Mouse (Mus musculus): ENCODE results near the gene Kir3dl2.
"Not testable (repeated sequence)": the region's sequence is repeated elsewhere in the genome, so short reads cannot be mapped to it uniquely, and the experiment has no call there.

Gene Kir3dl2

DNA sequence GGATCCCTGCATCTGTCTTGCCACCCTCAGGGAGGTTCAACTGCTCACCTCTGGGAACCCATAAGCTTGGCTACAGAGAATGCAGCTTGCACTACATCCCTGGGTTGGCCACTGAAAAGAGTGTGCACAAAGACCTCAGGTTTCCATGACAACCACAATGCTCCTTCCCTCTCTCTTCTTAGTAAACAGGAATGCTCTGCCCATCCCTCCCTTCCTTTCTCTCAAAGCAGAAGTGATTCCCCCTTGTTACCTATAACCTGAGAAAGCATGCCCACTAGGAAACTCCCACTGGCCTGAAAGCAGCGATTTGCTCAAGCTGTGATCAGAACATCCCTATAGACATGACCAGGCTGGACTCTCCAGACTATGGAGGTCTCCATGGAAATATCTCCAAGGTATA lies at the start of gene Kir3dl2:
Kir3dl2 (minus strand) TSS at position 101 of the 400 bp plus-strand sequence.
- not testable (repeated sequence) for DNase-seq

DNA sequence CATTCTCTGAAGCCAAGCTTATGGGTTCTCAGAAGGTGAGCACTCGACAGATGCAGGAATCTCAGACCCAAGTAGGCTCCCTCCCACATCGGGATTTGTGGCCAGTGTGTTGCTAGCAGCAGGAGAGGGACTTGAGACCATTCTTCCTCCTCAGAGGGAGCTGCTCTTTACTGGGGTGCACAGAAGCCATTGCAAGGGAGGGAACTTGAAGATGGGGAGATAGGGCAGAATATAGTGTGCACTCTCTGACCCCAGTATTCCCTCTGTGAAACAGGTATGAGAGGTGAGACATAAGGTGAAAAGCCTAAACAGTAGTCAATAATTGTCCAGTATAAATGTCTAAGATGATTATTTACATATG lies 47.0 kb upstream of the Kir3dl2 start:
- no peak for DNase-seq

DNA sequence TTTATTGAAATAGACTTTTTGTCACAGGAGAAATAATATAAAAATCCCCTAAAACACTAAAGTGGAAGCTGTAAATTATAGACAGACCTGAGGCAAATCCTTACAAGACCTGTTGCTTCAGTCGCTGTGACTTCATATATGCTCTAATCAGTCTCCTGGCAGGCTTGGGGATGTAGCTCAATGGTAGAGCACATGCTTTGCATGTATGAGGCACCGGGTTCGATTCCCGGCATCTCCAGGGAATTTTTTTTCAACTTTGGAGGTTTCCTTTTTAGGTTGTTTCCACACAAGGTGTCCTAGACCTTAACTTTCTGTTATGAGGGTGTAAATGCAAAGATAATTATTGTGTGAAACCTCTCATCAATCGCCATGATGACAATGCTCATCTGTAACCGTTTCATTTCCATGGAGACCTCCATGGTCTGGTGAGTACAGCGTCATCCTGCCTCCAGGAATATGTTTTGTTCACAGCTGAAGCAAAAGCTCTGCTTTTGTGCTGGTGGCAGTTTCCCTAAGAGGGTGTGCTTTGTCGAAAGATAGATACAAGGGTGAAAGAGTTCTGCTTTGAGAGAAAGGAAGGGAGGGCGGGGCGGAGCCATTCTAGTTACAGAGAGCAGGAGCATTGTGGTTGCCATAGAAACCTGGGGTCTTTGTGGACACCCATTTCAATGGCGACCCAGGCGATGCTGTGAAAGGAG lies 46.5 kb upstream of the Kir3dl2 start, which contains the start of gene Tceal3:
Tceal3 (plus strand) TSS at position 644 of the 698 bp plus-strand sequence.
- DNase-seq, result no peak

DNA sequence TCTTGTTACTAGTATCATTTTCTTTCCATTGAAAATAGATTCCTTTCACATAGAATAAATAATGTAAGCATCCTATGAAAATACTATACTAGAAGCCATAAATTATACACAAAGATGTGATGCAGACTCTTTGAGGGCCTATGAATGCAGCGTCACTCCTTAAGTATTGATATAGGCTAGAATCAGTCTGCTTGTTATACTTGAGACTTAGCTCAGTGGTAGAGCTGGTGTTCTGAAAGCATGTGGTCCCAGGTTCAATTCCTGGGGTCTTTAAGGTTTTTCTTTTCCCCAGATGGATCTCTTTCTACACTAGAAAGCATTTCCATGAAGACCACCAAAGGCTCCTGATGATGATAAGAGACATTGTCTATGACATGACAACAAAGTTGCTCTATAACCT lies 40.8 kb upstream of the Kir3dl2 start:
- no peak for DNase-seq

DNA sequence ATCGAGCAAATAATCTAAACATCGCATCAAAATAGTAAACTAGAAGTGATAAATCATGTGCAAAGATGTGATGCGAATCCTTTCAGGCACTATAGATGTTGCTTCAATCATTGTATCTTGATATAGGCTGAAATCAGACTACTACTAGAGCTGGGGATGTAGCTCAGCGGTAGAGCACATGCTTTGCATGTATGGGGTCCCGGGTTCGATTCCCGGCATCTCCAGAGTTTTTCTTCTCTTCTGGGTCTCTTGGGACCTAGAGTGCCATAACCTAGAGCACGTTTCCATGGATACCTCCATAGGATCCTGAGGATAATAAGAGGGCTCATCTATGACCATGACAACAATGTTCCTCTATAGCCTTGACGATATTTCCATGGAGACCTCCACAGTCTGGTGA lies 25.2 kb upstream of the Kir3dl2 start:
- DNase-seq, result not testable (repeated sequence)

DNA sequence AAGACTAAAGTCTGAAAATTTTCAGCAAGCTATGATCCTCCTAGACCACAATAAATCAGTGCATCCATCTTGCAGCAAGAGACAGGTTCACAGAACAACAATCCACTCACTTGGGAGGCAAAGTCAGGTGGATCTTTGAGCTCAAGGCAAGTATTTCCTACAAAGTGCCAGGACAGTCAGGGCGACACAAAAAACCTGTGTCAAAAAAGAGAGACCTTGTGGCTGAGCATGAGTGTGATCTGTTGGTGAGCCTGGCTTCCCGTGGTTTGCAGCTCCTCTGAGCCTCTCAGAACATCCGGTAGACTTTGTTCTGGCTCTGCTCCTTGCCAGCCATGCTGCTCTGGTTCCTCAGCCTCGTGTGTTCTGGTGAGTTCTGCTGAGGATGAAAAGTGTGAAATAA lies 26.2 kb downstream of the Kir3dl2 start, which contains the start of gene Kir3dl1:
Kir3dl1 (plus strand) TSS at position 301 of the 400 bp plus-strand sequence.
- DNase-seq, result not testable (repeated sequence)
